Comparison of ENCODE assay signal across 32 mouse cellular contexts in genomic region chr12:75888721-75889120, GRCm38 (mm10).
"Had no signal": no experiment of that assay in that cellular context is flagged by ENCODE, and none has a peak within 500 bp of the region (broad histone marks: within the 10 kb centered on the region; RNA-seq: fewer than 3 reads in every experiment).

No protein-coding gene starts in this region.

- DNase-seq: left cerebral cortex, postnatal 4 days; liver; liver, embryonic 13.5 days; liver, postnatal 0 days; lung, adult 18-20 months; lung, adult 2 months; lung, embryonic 14.5 days; lung, postnatal 10 days; lung, postnatal 14 days; lung, postnatal 36 days; lung, postnatal 4 days; midbrain, embryonic 14.5 days had no signal

- H3K27me3 ChIP-seq: limb, embryonic 12.5 days; limb, embryonic 13.5 days; limb, embryonic 15.5 days; liver, embryonic 12.5 days; liver, embryonic 13.5 days; liver, embryonic 15.5 days; lung, embryonic 15.5 days; megakaryocyte, embryonic 14.5 days; midbrain, embryonic 12.5 days; midbrain, embryonic 13.5 days; midbrain, embryonic 15.5 days; neural tube, embryonic 12.5 days had no signal

- ATAC-seq: liver, embryonic 12.5 days; liver, postnatal 0 days; lung, postnatal 0 days; midbrain, embryonic 13.5 days; midbrain, embryonic 15.5 days; midbrain, embryonic 16.5 days had no signal

- H3K27ac ChIP-seq: limb, embryonic 10.5 days; limb, embryonic 12.5 days; limb, embryonic 13.5 days; limb, embryonic 15.5 days; liver, embryonic 12.5 days; liver, embryonic 13.5 days; liver, embryonic 14.5 days; liver, embryonic 15.5 days; lung, embryonic 15.5 days; macrophage; midbrain, embryonic 10.5 days; midbrain, embryonic 12.5 days; midbrain, embryonic 13.5 days; midbrain, embryonic 15.5 days; neural tube, embryonic 12.5 days had no signal

- H3K9ac ChIP-seq: limb, embryonic 12.5 days; limb, embryonic 13.5 days; limb, embryonic 15.5 days; liver, embryonic 12.5 days; liver, embryonic 13.5 days; liver, embryonic 14.5 days; liver, embryonic 15.5 days; liver, postnatal 0 days; lung, embryonic 14.5 days; lung, embryonic 15.5 days; midbrain, embryonic 12.5 days; midbrain, embryonic 13.5 days; midbrain, embryonic 15.5 days; neural tube, embryonic 12.5 days had no signal

- H3K36me3 ChIP-seq: liver, embryonic 13.5 days; liver, embryonic 15.5 days; midbrain, embryonic 15.5 days had no signal

- H3K9me3 ChIP-seq: limb, embryonic 10.5 days; limb, embryonic 12.5 days; limb, embryonic 13.5 days; limb, embryonic 15.5 days; liver, embryonic 12.5 days; liver, embryonic 13.5 days; liver, embryonic 15.5 days; lung, embryonic 15.5 days; megakaryocyte, embryonic 14.5 days; midbrain, embryonic 10.5 days; midbrain, embryonic 12.5 days; midbrain, embryonic 13.5 days; midbrain, embryonic 15.5 days; neural tube, embryonic 12.5 days had no signal

- H3K4me3 ChIP-seq: limb, embryonic 10.5 days; limb, embryonic 12.5 days; limb, embryonic 13.5 days; limb, embryonic 15.5 days; liver, embryonic 12.5 days; liver, embryonic 13.5 days; liver, embryonic 15.5 days; lung, embryonic 15.5 days; megakaryocyte, embryonic 14.5 days; midbrain, embryonic 10.5 days; midbrain, embryonic 12.5 days; midbrain, embryonic 13.5 days; midbrain, embryonic 15.5 days; myocyte; neural tube, embryonic 12.5 days had no signal

- H3K4me2 ChIP-seq: limb, embryonic 12.5 days; limb, embryonic 13.5 days; limb, embryonic 15.5 days; liver, embryonic 11.5 days; liver, embryonic 12.5 days; liver, embryonic 13.5 days; liver, embryonic 15.5 days; lung, embryonic 14.5 days; lung, embryonic 15.5 days; midbrain, embryonic 11.5 days; midbrain, embryonic 12.5 days; midbrain, embryonic 13.5 days; midbrain, embryonic 15.5 days; neural tube, embryonic 12.5 days had no signal

- H3K4me1 ChIP-seq: limb, embryonic 10.5 days; limb, embryonic 12.5 days; limb, embryonic 13.5 days; limb, embryonic 15.5 days; liver, embryonic 12.5 days; liver, embryonic 13.5 days; liver, embryonic 15.5 days; lung, embryonic 15.5 days; megakaryocyte, embryonic 14.5 days; midbrain, embryonic 10.5 days; midbrain, embryonic 12.5 days; midbrain, embryonic 13.5 days; midbrain, embryonic 15.5 days; neural tube, embryonic 12.5 days had no signal
